Mouse (Mus musculus): ENCODE data around the gene Ap2s1. TPM values are rescaled to one million over a fixed set of nuclear protein-coding genes. Genes with fewer than 3 reads are reported as not detected.

Ap2s1 gene
- polyA plus RNA-seq (2012; rRNA removed), result 418 and 426 TPM in 2 replicates

DNA sequence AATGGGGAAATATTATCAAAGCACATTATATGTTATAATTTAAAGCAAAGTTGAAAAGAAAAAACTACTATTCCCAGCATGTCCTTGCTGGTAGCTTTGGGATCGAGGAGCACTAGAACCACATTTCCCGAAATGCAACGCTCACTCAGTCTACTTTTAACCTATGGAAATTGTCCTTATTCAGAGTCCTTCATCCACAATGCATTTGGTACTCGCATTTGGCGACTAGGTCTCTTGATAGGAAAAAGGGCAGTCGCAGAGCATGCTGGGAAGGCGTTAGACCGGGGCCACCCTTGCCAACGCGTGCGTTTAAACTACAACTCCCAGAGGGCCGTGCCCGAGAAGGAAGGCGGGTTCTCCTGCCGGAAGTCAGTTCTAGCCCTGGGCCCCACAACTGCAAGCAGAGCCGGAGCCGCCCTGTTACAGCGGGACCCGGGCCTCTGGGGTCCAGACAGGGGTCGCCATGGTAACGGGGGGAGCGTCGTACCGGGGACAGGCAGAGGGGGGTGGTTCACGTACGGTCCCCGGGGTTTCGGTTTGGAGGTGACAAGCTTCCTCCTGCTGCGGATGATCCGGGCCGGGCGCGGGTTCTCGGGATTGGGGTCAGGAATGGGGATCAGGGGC lies at the start of gene Ap2s1:
Gene Ap2s1 (plus strand): TSS at position 338 of the 624 bp plus-strand sequence.
- TF ChIP-seq POLR2A (IDR thresholded peaks at IDR 0.05; ENCODE audit: control insufficient read depth, extremely low read depth, insufficient read depth, low read length, poor library complexity) (peak; percentile 65), CTCF (IDR thresholded peaks at IDR 0.05; ENCODE audit: borderline replicate concordance, control insufficient read depth, extremely low read depth, insufficient read depth, low read length, poor library complexity) (no peak; the same call in 1 of the 2 replicates)
- H3K4me1 ChIP-seq (replicated peaks; ENCODE audit: control insufficient read depth, insufficient read depth, low read length), result peaks cover 11% of the 10 kb centered on the region
- peak; percentile 98 for DNase-seq
- H3K27ac ChIP-seq (ENCODE audit: control insufficient read depth, insufficient read depth, low read length), result peak within 1 kb of the TSS; percentile 17; the same call in 1 of the 2 replicates
- peak within 1 kb of the TSS; percentile 94 for H3K4me3 ChIP-seq (ENCODE audit: control insufficient read depth, insufficient read depth, low read length)
- 0 out of 2 replicates have a peak, but pooled peaks cover under 1% of the 10 kb centered on the region for H3K36me3 ChIP-seq (ENCODE audit: control insufficient read depth, insufficient read depth, low read length)
- 0% methylated on average over 34 of the region's 34 CpGs for WGBS
- no peaks in the 10 kb centered on the region for H3K27me3 ChIP-seq (ENCODE audit: control insufficient read depth, insufficient read depth, low read length)

DNA sequence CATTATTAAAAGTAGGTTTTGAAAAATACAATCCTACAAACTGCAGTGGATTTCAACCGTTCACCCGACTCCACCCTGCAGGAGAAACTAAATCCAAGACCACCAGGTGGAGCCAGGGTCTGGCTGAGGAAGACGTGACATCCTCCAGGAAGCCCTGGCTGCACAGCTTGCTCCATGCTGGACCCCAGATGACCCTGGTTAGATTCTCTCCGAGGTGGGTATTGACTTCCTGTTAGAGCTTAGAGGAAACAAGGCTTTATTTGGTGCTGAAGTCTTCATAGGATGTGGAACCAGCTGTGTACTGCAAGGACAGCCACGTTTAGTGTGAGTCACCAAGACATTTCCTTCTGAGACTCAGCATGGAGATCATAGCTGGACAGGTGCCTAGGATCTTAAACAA lies 49.0 kb upstream of the Ap2s1 start:
- WGBS, result 64% methylated on average over 5 of the region's 5 CpGs
- no peak for DNase-seq

DNA sequence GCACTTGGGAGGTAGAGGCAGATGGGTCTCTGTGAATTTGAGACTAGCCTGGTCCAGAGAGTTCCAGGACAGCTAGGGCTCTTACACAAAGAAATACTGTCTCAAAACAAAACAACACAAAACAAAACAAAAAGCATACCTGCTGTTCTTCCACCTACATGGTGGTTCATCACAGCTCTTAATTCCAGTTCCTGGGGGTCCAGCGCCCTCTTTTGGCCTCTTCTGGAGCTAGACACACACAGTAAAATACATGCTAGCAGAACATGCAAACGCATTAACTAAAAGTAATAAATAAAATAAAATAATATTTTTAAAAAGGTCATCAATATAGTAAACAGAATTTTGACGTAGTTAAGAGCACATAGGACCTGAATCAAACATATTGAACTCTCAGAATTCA lies 43.2 kb upstream of the Ap2s1 start:
- peak; percentile 54 for DNase-seq
- H3K4me1 ChIP-seq (replicated peaks; ENCODE audit: control insufficient read depth, insufficient read depth, low read length), result no peaks in the 10 kb centered on the region
- H3K27ac ChIP-seq (ENCODE audit: control insufficient read depth, insufficient read depth, low read length), result no peak overlapping the region
- TF ChIP-seq POLR2A (IDR thresholded peaks at IDR 0.05; ENCODE audit: control insufficient read depth, extremely low read depth, insufficient read depth, low read length, poor library complexity) (no peak), CTCF (IDR thresholded peaks at IDR 0.05; ENCODE audit: borderline replicate concordance, control insufficient read depth, extremely low read depth, insufficient read depth, low read length, poor library complexity) (no peak)
- H3K4me3 ChIP-seq (ENCODE audit: control insufficient read depth, insufficient read depth, low read length), result no peak overlapping the region
- H3K36me3 ChIP-seq (ENCODE audit: control insufficient read depth, insufficient read depth, low read length), result no peaks in the 10 kb centered on the region
- WGBS, result 39% methylated on average over 3 of the region's 3 CpGs
- H3K27me3 ChIP-seq (ENCODE audit: control insufficient read depth, insufficient read depth, low read length), result no peaks in the 10 kb centered on the region

More for the DNA sequence above, 49.0 kb upstream of the Ap2s1 start:
- Histone ChIP-seq H3K4me3 (ENCODE audit: control insufficient read depth, insufficient read depth, low read length) (no peak overlapping the region), H3K27ac (ENCODE audit: control insufficient read depth, insufficient read depth, low read length) (no peak overlapping the region), H3K4me1 (replicated peaks; ENCODE audit: control insufficient read depth, insufficient read depth, low read length) (no peaks in the 10 kb centered on the region), H3K36me3 (ENCODE audit: control insufficient read depth, insufficient read depth, low read length) (no peaks in the 10 kb centered on the region), H3K27me3 (ENCODE audit: control insufficient read depth, insufficient read depth, low read length) (no peaks in the 10 kb centered on the region)
- no peak for TF ChIP-seq POLR2A (IDR thresholded peaks at IDR 0.05; ENCODE audit: control insufficient read depth, extremely low read depth, insufficient read depth, low read length, poor library complexity)
- no peak for TF ChIP-seq CTCF (IDR thresholded peaks at IDR 0.05; ENCODE audit: borderline replicate concordance, control insufficient read depth, extremely low read depth, insufficient read depth, low read length, poor library complexity)

DNA sequence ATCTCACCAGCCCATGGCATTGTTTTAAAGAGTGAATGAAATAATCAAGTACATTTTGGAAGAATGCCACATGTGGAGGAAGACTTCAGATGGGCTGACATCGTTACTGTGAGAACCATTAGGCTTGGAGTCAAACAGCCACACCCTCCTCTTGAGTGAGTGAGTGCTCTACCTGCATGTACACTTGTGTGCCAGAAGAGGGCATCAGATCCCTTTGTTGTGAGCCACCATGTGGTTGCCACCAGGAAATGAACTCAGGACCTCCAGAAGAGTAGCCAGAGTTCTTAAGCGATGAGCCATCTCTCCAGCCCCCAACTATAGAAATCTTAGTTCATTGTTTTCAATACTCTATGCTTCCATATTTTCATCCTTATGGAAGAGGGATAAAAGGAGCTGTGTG lies 39.2 kb upstream of the Ap2s1 start:
- no peaks in the 10 kb centered on the region for H3K4me1 ChIP-seq (replicated peaks; ENCODE audit: control insufficient read depth, insufficient read depth, low read length)
- peak; percentile 26 for DNase-seq
- H3K27me3 ChIP-seq (ENCODE audit: control insufficient read depth, insufficient read depth, low read length), result no peaks in the 10 kb centered on the region
- no peak overlapping the region for H3K4me3 ChIP-seq (ENCODE audit: control insufficient read depth, insufficient read depth, low read length)
- no peak for TF ChIP-seq POLR2A (IDR thresholded peaks at IDR 0.05; ENCODE audit: control insufficient read depth, extremely low read depth, insufficient read depth, low read length, poor library complexity)
- TF ChIP-seq CTCF (IDR thresholded peaks at IDR 0.05; ENCODE audit: borderline replicate concordance, control insufficient read depth, extremely low read depth, insufficient read depth, low read length, poor library complexity), result no peak
- H3K36me3 ChIP-seq (ENCODE audit: control insufficient read depth, insufficient read depth, low read length), result no peaks in the 10 kb centered on the region
- no peak overlapping the region for H3K27ac ChIP-seq (ENCODE audit: control insufficient read depth, insufficient read depth, low read length)
- WGBS, result 29% methylated on average over 2 of the region's 2 CpGs

DNA sequence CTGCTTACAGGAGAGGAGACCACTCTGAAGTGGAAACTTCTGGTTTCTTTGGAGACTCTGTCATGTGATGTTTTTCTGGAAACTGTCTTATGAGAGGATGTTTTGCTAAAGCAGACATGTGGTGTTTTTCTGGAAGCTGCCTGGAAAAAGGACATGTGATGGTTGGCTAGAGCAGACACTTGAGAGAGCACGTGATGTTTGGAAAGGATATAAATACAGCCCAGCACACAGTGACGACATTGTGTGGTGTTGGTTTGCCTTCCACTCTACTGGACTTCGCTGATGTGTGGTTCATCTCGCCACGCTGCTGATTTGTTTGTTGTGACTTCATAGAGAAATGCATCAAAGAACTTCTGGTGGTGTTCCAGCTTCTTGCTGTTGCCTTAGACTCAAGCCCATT lies 37.6 kb upstream of the Ap2s1 start:
- no peak overlapping the region for H3K27ac ChIP-seq (ENCODE audit: control insufficient read depth, insufficient read depth, low read length)
- H3K36me3 ChIP-seq (ENCODE audit: control insufficient read depth, insufficient read depth, low read length), result no peaks in the 10 kb centered on the region
- WGBS, result 78% methylated on average over 5 of the region's 5 CpGs
- TF ChIP-seq CTCF (IDR thresholded peaks at IDR 0.05; ENCODE audit: borderline replicate concordance, control insufficient read depth, extremely low read depth, insufficient read depth, low read length, poor library complexity) (no peak), POLR2A (IDR thresholded peaks at IDR 0.05; ENCODE audit: control insufficient read depth, extremely low read depth, insufficient read depth, low read length, poor library complexity) (no peak)
- H3K4me1 ChIP-seq (replicated peaks; ENCODE audit: control insufficient read depth, insufficient read depth, low read length), result no peaks in the 10 kb centered on the region
- no peak overlapping the region for H3K4me3 ChIP-seq (ENCODE audit: control insufficient read depth, insufficient read depth, low read length)
- no peak for DNase-seq
- no peaks in the 10 kb centered on the region for H3K27me3 ChIP-seq (ENCODE audit: control insufficient read depth, insufficient read depth, low read length)

DNA sequence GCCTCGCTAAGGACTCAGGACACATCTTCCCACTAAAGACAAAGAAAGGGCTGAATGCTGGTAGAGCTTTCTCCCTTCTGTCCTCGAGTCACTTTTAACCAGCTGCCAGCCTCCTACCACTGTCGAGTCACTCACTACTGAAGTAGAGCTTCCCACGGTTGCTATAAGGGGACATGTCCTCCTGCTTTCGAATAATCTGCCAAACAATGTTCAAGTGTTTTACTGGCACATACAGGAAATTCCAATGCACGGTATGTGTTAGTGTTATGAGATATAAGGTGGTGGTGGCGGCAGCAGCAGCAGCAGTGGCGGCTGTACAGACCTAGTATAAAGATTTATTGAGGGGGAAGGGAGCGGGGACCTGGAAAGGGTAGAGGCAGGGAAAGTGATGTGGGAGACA lies 31.8 kb upstream of the Ap2s1 start:
- WGBS, result 44% methylated on average over 9 of the region's 9 CpGs
- no peak for DNase-seq
- TF ChIP-seq POLR2A (IDR thresholded peaks at IDR 0.05; ENCODE audit: control insufficient read depth, extremely low read depth, insufficient read depth, low read length, poor library complexity) (no peak), CTCF (IDR thresholded peaks at IDR 0.05; ENCODE audit: borderline replicate concordance, control insufficient read depth, extremely low read depth, insufficient read depth, low read length, poor library complexity) (no peak)
- Histone ChIP-seq H3K27ac (ENCODE audit: control insufficient read depth, insufficient read depth, low read length) (no peak overlapping the region), H3K4me1 (replicated peaks; ENCODE audit: control insufficient read depth, insufficient read depth, low read length) (no peaks in the 10 kb centered on the region), H3K4me3 (ENCODE audit: control insufficient read depth, insufficient read depth, low read length) (no peak overlapping the region), H3K36me3 (ENCODE audit: control insufficient read depth, insufficient read depth, low read length) (no peaks in the 10 kb centered on the region), H3K27me3 (ENCODE audit: control insufficient read depth, insufficient read depth, low read length) (no peaks in the 10 kb centered on the region)
